ENCODE assay signal across 30 mouse cellular contexts in genomic region chr4:108903346-108903745, GRCm38 (mm10). TPM values are rescaled to one million over a fixed set of nuclear protein-coding genes. Genes with fewer than 3 reads are reported as not detected.
"Had no signal": no experiment of that assay in that cellular context is flagged by ENCODE, and none has a peak within 500 bp of the region (broad histone marks: within the 10 kb centered on the region; RNA-seq: fewer than 3 reads in every experiment).

No protein-coding gene starts in this region.

- H3K27ac ChIP-seq: gastrocnemius, adult 2 months; heart, embryonic 10.5 days; hindbrain, embryonic 13.5 days; hindbrain, embryonic 15.5 days; hindbrain, postnatal 0 days; kidney, embryonic 15.5 days; kidney, postnatal 0 days; limb, embryonic 13.5 days; limb, embryonic 15.5 days; liver, embryonic 12.5 days; liver, embryonic 14.5 days had no signal

- H3K4me3 ChIP-seq: gastrocnemius, adult 2 months; heart, embryonic 10.5 days; heart, embryonic 12.5 days; hindbrain, embryonic 13.5 days; hindbrain, embryonic 15.5 days; kidney, embryonic 15.5 days; limb, embryonic 13.5 days; limb, embryonic 15.5 days; liver, embryonic 12.5 days had no signal

- H3K36me3 ChIP-seq: heart, embryonic 10.5 days; heart, embryonic 12.5 days; hindbrain, embryonic 13.5 days; hindbrain, embryonic 15.5 days; kidney, embryonic 15.5 days; limb, embryonic 13.5 days; limb, embryonic 15.5 days; liver, embryonic 12.5 days had no signal

- H3K4me2 ChIP-seq: heart, embryonic 12.5 days; hindbrain, embryonic 13.5 days; hindbrain, embryonic 15.5 days; kidney, embryonic 15.5 days; limb, embryonic 13.5 days; limb, embryonic 15.5 days; liver, embryonic 12.5 days had no signal

- H3K4me1 ChIP-seq: kidney, embryonic 15.5 days; limb, embryonic 15.5 days; liver, embryonic 12.5 days had no signal

- H3K27me3 ChIP-seq: heart, embryonic 12.5 days; hindbrain, embryonic 13.5 days; hindbrain, embryonic 15.5 days; kidney, embryonic 15.5 days; limb, embryonic 13.5 days; limb, embryonic 15.5 days had no signal

- ATAC-seq: hindbrain, postnatal 0 days; intestine, embryonic 16.5 days; liver, embryonic 12.5 days had no signal

- DNase-seq: gastrocnemius, adult 2 months; gastrocnemius, postnatal 10 days; gastrocnemius, postnatal 25 days; heart, adult 18-20 months; heart, postnatal 10 days; heart, postnatal 36 days; kidney, adult 11 months; kidney, adult 2 months; kidney, adult 9 months; kidney, postnatal 14 days; layer of hippocampus, adult 9-11 months; layer of hippocampus, postnatal 36 days; left cerebral cortex, postnatal 4 days had no signal

- H3K9me3 ChIP-seq: heart, embryonic 10.5 days; hindbrain, embryonic 13.5 days; hindbrain, embryonic 15.5 days; kidney, embryonic 15.5 days; limb, embryonic 13.5 days; limb, embryonic 15.5 days; liver, embryonic 12.5 days had no signal

- H3K9ac ChIP-seq: heart, embryonic 12.5 days; hindbrain, embryonic 13.5 days; hindbrain, embryonic 15.5 days; kidney, embryonic 15.5 days; limb, embryonic 13.5 days; limb, embryonic 15.5 days; liver, embryonic 12.5 days; liver, embryonic 14.5 days had no signal

RNA-seq across cellular contexts. Expression of gene Rab3b, which starts 24.5 kb away (rescaled TPM):
- total RNA-seq: gastrocnemius, postnatal 25 days; hematopoietic stem cell, adult 5-6 weeks had no signal

RNA-seq across cellular contexts. Expression of gene A730015C16Rik, which starts 54.9 kb away (rescaled TPM):
- total RNA-seq: gastrocnemius, postnatal 10 days; gastrocnemius, postnatal 25 days; heart, adult 18-20 months; heart, postnatal 10 days; heart, postnatal 36 days; layer of hippocampus, adult 18-20 months; layer of hippocampus, postnatal 36 days; left cerebral cortex, adult 18-20 months; left cerebral cortex, postnatal 25 days; left cerebral cortex, postnatal 4 days had no signal
- polyA plus RNA-seq: kidney, adult 2 months; large intestine, adult 2 months had no signal
